Mouse (Mus musculus): ENCODE measurements around the gene Kcnj9.

- TF ChIP-seq CTCF (IDR thresholded peaks at IDR 0.05; ENCODE audit: low read depth, low read length) (no peak), POLR2A (IDR thresholded peaks at IDR 0.05; ENCODE audit: extremely low read depth, insufficient read depth, low read length) (no peak)
Observed at GRCm38 (mm10) chr1:172304443-172304842, 24.7 kb downstream of the Kcnj9 start.

Data from liver, adult 2 months (tissue).